Mouse (Mus musculus) erythroblast, embryonic 14.5 days (primary cell): Measurements from ENCODE around the gene Manbal. TPM values are rescaled to one million over a fixed set of nuclear protein-coding genes. Genes with fewer than 3 reads are reported as not detected.

Experiments used
- H3K27me3 ChIP-seq: 2 replicates; pipeline ENCODE4 v1.6.1; 2012; ENCODE audit warnings: inconsistent platforms; ENCODE audit not compliant: control insufficient read depth
- H3K36me3 ChIP-seq: 2 replicates; pipeline ENCODE4 v1.6.1; 2012; ENCODE audit warnings: mild to moderate bottlenecking, inconsistent platforms; ENCODE audit not compliant: control insufficient read depth
- H3K4me1 ChIP-seq: 2 replicates; pipeline ENCODE4 v1.6.1; 2012; ENCODE audit warnings: inconsistent platforms; ENCODE audit not compliant: control insufficient read depth
- H3K4me3 ChIP-seq: replicated peaks from 2 replicates; pipeline ENCODE3; 2012; ENCODE audit warnings: moderate library complexity, mild to moderate bottlenecking, inconsistent platforms
- H3K9me3 ChIP-seq: 2 replicates; pipeline ENCODE4 v1.6.1; 2012; ENCODE audit warnings: low read length, inconsistent platforms, mixed read lengths; ENCODE audit not compliant: control insufficient read depth
- GATA1 ChIP-seq: IDR thresholded peaks from 2 replicates; pipeline ENCODE4 v1.6.1; 2012; ENCODE audit warnings: low read length, inconsistent platforms, mixed read lengths
- TAL1 ChIP-seq: IDR thresholded peaks from 3 replicates; pipeline ENCODE4 v1.6.1; 2012; ENCODE audit warnings: low read length, inconsistent platforms, mixed read lengths
- polyA plus RNA-seq: library from polyadenylated mRNA; stranded (reverse); fragments of >175 nt; gene quantifications from 2 replicates; pipeline ENCODE4 v1.2.3, GENCODE M21; 2012

Manbal gene
- polyA plus RNA-seq, 1 experiment, result 3.7 TPM

DNA sequence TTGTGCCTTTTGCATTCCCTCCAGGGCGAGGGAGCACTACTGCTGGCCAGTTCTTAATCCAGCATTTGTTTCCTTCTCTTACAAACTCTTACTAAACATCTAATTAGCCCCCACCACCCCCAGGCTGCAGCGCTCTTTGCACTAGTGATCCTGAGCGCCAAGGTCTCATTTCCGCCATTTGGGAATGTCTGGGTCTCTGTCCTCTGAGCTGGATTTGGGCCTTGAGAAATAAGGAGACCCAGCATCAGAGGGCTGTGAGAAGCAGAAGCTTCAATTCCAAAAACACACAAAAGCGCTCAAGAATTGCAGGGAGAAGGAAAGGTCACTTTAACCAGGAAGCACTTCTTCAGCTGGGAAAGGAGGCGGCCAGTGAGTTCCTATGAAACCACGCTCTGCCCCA is 27.9 kb upstream of the Manbal start:
- TF ChIP-seq GATA1 (no peak), TAL1 (no peak)
- Histone ChIP-seq H3K27me3 (peaks cover under 1% of the 10 kb centered on the region), H3K4me3 (no peak overlapping the region), H3K9me3 (no peaks in the 10 kb centered on the region), H3K4me1 (no peaks in the 10 kb centered on the region; the same call in 1 of the 2 replicates), H3K36me3 (no peaks in the 10 kb centered on the region)

DNA sequence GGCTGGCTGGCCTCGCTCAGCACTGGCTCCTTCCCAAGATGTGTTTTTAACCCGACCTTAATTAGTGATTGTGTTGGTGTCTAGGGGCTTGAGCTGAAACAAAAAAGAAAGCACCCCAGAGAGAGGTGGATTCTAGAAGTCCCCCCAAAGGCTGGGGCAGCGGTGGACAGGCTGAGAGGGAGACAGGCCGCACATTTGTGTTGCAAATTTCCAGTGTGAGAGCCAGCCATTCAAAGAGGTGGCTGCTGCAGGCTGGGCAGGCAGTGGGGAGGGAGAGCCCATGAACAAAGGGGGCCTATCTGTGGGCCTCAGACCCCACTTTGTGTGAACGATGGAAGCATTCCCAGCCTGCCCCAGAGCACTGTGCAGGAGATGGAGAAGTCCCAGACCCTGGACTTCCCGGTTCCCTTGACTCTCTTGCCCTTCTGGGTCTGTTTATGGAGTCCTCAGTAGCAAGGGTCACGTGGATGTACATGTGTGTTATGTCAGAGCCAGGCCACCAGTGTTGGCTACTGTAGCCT is 27.1 kb upstream of the Manbal start:
- Histone ChIP-seq H3K4me1 (no peaks in the 10 kb centered on the region; the same call in 1 of the 2 replicates), H3K9me3 (no peaks in the 10 kb centered on the region), H3K36me3 (no peaks in the 10 kb centered on the region), H3K4me3 (no peak overlapping the region), H3K27me3 (peaks cover 2% of the 10 kb centered on the region)
- TF ChIP-seq TAL1, result no peak
- no peak for TF ChIP-seq GATA1

DNA sequence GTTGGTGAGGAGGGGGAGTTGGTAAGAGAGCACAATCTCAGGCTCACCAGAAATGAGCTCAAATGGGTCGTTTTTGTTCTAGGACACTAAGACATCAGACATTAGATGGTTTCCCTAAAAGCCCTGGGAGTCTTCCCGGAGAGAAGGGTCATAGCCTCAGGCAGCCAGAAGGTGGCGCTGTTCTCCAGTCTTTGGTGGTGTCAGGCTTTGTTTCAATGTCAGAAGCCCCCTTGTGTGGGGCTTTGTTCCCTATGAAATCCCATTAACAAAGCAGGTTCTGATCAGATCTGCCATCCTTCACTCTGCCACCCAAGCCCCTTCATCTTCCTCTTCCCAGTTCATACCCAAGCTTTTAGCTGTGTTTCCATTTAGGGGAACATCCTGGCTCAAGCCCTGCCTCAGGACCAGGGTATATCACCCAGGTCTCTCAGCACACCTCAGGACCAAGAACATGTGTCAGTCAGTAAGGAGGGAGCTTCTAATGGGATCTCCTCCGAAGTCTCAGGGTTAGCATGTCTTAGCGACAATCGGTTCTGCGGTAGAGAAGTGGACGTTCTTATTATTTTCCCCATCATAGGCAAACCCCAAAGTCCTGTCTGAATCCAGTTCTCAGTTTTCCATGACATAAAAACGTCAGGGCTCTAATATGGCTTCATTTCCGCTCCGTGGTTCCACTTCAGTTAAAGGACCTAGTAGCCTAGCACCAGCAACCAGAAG is 25.7 kb upstream of the Manbal start:
- Histone ChIP-seq H3K4me1 (no peaks in the 10 kb centered on the region; the same call in 1 of the 2 replicates), H3K9me3 (no peaks in the 10 kb centered on the region), H3K27me3 (peaks cover 2% of the 10 kb centered on the region), H3K4me3 (no peak overlapping the region), H3K36me3 (no peaks in the 10 kb centered on the region)
- TF ChIP-seq GATA1, result no peak
- TF ChIP-seq TAL1, result no peak

DNA sequence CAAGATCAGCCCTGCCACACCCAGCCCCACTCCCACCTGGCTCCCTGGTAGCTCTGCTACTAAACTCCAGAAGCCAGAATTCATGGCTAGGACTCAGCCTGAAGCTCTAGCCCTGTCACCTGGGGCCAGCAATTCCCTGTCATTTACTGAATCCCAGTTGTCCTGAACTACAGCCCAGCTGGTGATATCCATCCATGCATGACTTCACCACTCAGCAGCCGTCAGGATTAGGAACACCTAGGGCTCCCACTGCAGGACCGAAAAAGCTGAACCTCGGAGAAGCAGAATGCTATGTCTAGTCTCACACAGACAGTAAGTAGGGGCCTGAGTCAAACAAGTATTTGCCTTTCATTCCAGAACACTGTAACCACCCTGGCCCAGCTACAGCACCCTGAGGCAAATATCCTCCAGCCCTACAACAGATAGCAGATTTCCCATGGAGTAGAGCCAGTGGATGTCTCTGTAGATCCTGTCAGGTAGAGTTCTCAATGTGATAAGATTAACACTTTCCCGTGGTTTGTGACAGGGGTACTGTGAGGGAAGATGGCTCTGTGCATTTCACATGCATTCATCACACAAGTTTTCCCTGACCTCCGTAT is 25.0 kb upstream of the Manbal start:
- no peak for TF ChIP-seq TAL1
- no peak for TF ChIP-seq GATA1
- peaks cover 2% of the 10 kb centered on the region; the same call in 1 of the 2 replicates for H3K27me3 ChIP-seq

DNA sequence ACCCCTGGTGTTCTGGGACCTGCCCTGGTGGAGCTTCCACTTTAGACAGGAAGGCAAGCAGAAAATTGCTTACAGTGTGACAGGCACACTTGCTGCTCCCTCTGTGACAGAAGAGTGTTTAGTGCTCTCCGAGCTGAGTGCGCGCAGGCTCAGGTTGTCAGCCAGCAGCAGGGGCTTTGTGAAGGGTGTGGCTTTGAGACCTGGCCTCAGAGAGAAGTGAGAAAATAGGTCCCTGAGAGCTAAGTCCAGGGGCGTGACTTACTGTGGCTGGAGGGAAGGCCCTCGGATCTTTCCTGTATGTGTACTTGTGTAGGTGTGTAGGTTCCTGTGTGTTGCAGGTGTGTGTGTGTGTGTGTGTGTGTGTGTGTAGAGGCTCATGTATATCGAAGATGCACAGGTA is 24.1 kb upstream of the Manbal start:
- peaks cover 2% of the 10 kb centered on the region; the same call in 1 of the 2 replicates for H3K27me3 ChIP-seq
- H3K9me3 ChIP-seq, result no peaks in the 10 kb centered on the region
- H3K4me1 ChIP-seq, result no peaks in the 10 kb centered on the region; the same call in 1 of the 2 replicates
- no peaks in the 10 kb centered on the region for H3K36me3 ChIP-seq
- no peak for TF ChIP-seq GATA1
- TF ChIP-seq TAL1, result no peak
- H3K4me3 ChIP-seq, result no peak overlapping the region

More for the DNA sequence above, 25.0 kb upstream of the Manbal start:
- H3K9me3 ChIP-seq, result no peaks in the 10 kb centered on the region
- H3K4me3 ChIP-seq, result no peak overlapping the region
- H3K36me3 ChIP-seq, result no peaks in the 10 kb centered on the region
- H3K4me1 ChIP-seq, result no peaks in the 10 kb centered on the region; the same call in 1 of the 2 replicates

DNA sequence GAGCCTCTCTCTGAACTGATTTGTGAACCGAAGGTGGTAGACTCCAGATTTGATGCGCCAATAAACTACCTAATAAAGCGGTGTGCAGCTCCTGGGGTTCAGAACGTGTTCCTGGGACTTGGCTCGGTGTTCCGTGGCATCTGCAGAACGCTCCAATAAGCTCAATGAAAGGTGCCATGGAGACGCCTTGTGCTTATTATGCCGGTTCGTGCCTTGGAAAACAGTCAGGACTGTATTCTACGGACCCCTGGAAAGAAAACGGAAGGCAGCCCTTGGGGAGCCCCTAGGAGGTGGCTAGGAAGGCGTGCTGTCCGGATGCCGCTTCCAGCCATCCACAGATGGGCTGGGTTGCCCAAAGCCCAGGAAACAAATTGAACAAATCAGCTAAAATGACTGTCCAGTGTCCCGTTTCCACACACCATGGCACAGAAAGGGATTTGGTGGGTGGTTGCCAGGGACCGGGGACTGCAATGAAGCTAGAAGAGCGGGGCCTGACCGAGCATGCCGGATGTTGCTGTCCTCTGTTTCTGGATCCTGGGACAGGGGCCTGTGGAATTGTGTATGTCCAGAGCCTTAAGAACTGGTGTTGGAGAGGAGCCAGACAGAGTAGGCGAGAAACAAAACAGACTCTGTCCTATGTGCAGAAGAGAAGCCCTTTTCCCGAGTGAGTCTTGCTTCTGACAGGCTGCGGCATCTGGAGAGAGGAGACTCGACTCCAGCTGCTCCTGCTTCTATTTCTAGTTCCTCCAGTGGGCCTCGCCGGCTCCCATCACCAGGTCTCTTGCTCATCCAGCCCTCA is 19.8 kb upstream of the Manbal start, which contains the start of gene Ghrh:
Gene Ghrh (minus strand): TSS at position 146 of the 799 bp plus-strand sequence.
- H3K9me3 ChIP-seq, result no peaks in the 10 kb centered on the region
- H3K27me3 ChIP-seq, result peaks cover 2% of the 10 kb centered on the region; the same call in 1 of the 2 replicates
- H3K4me1 ChIP-seq, result no peaks in the 10 kb centered on the region
- TF ChIP-seq GATA1, result no peak
- TF ChIP-seq TAL1, result no peak
- H3K4me3 ChIP-seq, result no peak within 1 kb of the TSS
- H3K36me3 ChIP-seq, result no peaks in the 10 kb centered on the region

DNA sequence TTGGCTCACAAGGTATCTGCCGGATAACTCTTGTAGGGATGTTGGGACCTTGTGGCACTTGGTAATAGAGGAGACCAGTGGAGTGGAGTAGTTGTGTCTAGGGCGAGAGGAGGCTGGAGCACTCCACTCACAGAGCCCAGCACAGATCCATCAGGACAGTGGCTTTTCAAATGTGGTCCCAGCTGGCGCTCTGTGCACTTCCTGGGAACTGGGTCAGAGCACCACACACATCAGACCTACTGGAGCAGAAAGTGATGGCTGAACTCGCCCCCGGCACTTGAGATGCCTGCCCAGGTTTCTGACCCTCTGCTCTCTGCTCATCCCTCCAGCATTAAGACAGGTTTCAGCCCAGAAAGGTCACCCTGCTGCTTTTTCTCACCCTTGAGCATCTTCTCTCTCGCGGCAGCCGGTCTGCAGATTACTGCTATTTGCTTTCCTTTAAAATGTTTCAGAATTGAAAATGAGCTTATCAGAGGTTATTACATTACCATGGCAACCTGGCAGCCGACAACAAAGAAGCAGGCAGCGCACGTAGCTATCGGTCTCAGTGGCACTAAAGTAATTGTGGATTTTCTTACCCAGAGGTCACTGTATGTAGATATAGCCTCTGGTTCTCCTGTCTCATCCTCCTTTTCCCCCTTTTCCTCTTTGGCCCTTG is 18.1 kb upstream of the Manbal start:
- Histone ChIP-seq H3K9me3 (no peaks in the 10 kb centered on the region), H3K27me3 (peaks cover 2% of the 10 kb centered on the region; the same call in 1 of the 2 replicates), H3K36me3 (no peaks in the 10 kb centered on the region), H3K4me3 (no peak overlapping the region), H3K4me1 (no peaks in the 10 kb centered on the region)
- TF ChIP-seq TAL1, result no peak

DNA sequence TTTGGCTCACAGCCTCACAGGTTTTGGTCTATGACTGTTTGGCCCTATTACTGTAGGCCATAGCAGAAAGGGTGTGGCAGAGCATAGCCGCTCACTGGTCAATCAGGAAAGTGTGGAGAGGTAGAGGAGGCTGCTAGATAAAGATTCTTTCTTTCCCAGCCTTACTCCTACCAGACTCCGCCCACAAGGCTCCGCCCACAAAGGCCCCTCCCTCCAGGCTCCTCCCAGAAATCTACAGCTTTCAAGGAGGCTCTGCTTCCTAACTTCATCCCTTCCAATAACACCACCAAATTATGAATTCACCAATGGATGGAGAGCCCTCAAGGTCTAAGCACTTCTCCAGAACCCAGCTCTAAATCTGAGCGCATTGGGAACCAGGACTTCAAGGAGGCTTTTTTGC is 14.2 kb upstream of the Manbal start:
- H3K4me3 ChIP-seq, result no peak overlapping the region
- peaks cover 4% of the 10 kb centered on the region; the same call in 1 of the 2 replicates for H3K9me3 ChIP-seq
- TF ChIP-seq GATA1 (no peak), TAL1 (no peak)
- no peaks in the 10 kb centered on the region for H3K27me3 ChIP-seq
- H3K36me3 ChIP-seq, result no peaks in the 10 kb centered on the region
- no peaks in the 10 kb centered on the region for H3K4me1 ChIP-seq
